Mouse (Mus musculus) hindbrain, embryonic 13.5 days (tissue): ENCODE data around the gene Bmp4. TPM values are rescaled to one million over a fixed set of nuclear protein-coding genes. Genes with fewer than 3 reads are reported as not detected.

ENCODE experiments used
- ATAC-seq: fragments of 200-750 bp; cut with Nextera tagmentation; 2 replicates; pipeline ENCODE4 v1.8.0; 2017; ENCODE audit warnings: moderate TSS enrichment; ENCODE audit not compliant: low FRiP score
- H3K27ac ChIP-seq: fragments of 300-500 bp; sonication (generic); 2 replicates; pipeline ENCODE4 v1.5.1; 2015; ENCODE audit warnings: inconsistent platforms, mild to moderate bottlenecking, moderate library complexity
- H3K27me3 ChIP-seq: fragments of 300-500 bp; sonication (generic); 2 replicates; pipeline ENCODE4 v1.6.1; 2015; ENCODE audit warnings: mild to moderate bottlenecking, inconsistent platforms
- H3K36me3 ChIP-seq: fragments of 300-500 bp; sonication (generic); 2 replicates; pipeline ENCODE4 v1.6.1; 2015; ENCODE audit warnings: mild to moderate bottlenecking, inconsistent platforms
- H3K4me1 ChIP-seq: fragments of 300-500 bp; sonication (generic); replicated peaks from 2 replicates; pipeline ENCODE4 v1.6.1; 2015; ENCODE audit warnings: inconsistent platforms
- H3K4me2 ChIP-seq: fragments of 300-500 bp; sonication (generic); 2 replicates; pipeline ENCODE4 v1.6.1; 2015; ENCODE audit warnings: inconsistent platforms, mild to moderate bottlenecking, moderate library complexity
- H3K4me3 ChIP-seq: fragments of 300-500 bp; sonication (generic); 2 replicates; pipeline ENCODE4 v1.5.1; 2015; ENCODE audit warnings: mild to moderate bottlenecking, inconsistent platforms
- H3K9ac ChIP-seq: fragments of 300-500 bp; sonication (generic); 2 replicates; pipeline ENCODE4 v1.6.1; 2015; ENCODE audit warnings: mild to moderate bottlenecking, inconsistent platforms
- H3K9me3 ChIP-seq: fragments of 300-500 bp; sonication (generic); 2 replicates; pipeline ENCODE4 v1.6.1; 2016; ENCODE audit warnings: inconsistent platforms
- WGBS: fragments of 180-500 bp; shearing (Covaris S2); methylation state at CpG from one replicate; pipeline ENCODE4 v1.1.7; 2015; 5-methylcytosine and 5-hydroxymethylcytosine counted together
- polyA plus RNA-seq: library from polyadenylated mRNA; unstranded; fragments of >200 nt; fragmentation: Nextera tagmentation; extraction: Ambion mirVana; gene quantifications from 2 replicates; pipeline ENCODE4 v1.2.1, GENCODE M21; 2015

The Bmp4 gene
- polyA plus RNA-seq, 1 experiment from 2014 or later: 3.2 TPM

DNA sequence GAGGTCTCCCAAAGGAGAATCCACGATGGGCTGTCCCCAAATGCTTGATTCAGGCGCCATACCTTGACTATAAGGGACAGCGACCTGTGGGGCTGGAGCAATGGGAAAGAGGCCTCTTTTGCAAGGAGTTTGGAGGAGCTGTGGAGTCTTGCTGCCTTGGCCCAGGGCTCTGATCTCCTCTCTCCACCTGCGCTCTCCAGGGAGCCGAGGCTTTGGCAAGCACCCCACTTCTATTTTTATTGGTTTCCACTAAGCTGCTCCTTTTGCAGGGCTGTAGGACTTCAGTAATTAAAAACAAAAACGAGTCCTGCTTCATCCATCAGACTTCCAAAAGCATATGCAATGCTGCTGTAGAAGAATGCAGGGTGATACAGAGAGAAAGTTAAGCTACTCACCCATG lies 9.0 kb downstream of the Bmp4 start:
- H3K27me3 ChIP-seq: peaks cover 81% of the 10 kb centered on the region
- H3K9ac ChIP-seq: no peak overlapping the region
- no peak overlapping the region for H3K27ac ChIP-seq
- H3K4me3 ChIP-seq: no peak overlapping the region
- no peak for ATAC-seq
- H3K9me3 ChIP-seq: no peaks in the 10 kb centered on the region
- WGBS: 45% methylated on average over 6 of the region's 6 CpGs
- no peak overlapping the region for H3K4me2 ChIP-seq
- H3K4me1 ChIP-seq: peaks cover 22% of the 10 kb centered on the region
- H3K36me3 ChIP-seq: no peaks in the 10 kb centered on the region

DNA sequence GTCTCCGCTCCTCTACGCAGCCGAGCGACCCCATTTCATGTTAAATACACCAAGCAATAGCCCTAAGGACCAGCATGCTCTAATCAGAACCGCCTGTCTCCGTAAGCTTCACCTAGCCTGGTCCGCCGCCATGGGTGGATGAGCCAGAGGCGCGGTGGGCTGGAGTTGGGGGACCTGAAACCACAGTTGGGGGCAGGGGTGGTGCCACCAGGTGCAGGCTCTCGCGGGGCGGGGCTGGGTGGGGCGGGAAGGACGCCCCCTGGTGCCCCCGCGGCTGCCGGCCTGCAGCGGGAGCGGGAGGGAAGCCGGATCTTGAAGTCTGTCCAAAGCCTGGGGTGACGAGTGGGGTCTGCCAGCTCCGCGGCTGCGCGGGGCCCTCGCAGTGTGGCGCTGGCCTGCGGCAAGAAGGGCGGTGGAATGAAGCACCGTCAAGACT lies 10.2 kb downstream of the Bmp4 start:
- H3K9ac ChIP-seq: peak overlapping the region; percentile 58; the same call in 1 of the 2 replicates
- H3K9me3 ChIP-seq: no peaks in the 10 kb centered on the region
- H3K4me3 ChIP-seq: peak overlapping the region; percentile 30
- ATAC-seq: peak; percentile 67; the same call in 1 of the 2 replicates
- WGBS: 8% methylated on average over 26 of the region's 31 CpGs
- H3K4me2 ChIP-seq: peak overlapping the region; percentile 59
- peaks cover 70% of the 10 kb centered on the region for H3K27me3 ChIP-seq
- H3K27ac ChIP-seq: no peak overlapping the region
- no peaks in the 10 kb centered on the region for H3K36me3 ChIP-seq
- H3K4me1 ChIP-seq: peaks cover 11% of the 10 kb centered on the region

DNA sequence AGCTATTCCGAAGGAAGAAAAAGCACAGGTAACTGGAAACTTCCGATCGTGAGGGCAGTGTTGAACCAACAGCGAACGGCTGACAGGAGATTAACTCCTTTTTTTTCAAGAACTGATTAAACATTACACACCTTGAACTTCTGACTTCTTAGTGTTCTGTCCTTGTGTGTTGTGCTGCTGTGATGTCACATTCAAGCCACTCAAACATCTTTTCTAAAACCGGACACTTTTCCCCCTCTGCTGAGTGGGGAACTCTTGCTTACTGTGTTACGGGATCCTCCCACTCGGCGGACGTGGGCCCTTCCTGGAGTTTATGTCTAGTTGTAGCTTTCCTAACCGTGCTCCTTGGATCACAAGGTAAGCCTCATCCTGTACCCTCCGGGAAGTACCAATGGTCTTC lies 11.2 kb downstream of the Bmp4 start, which contains the start of gene Gm15217:
Gene Gm15217 (plus strand): TSS at position 130 of the 400 bp plus-strand sequence.
- Histone ChIP-seq H3K4me2 (peak within 1 kb of the TSS; percentile 59), H3K4me1 (peaks cover 9% of the 10 kb centered on the region), H3K27ac (no peak within 1 kb of the TSS), H3K27me3 (peaks cover 60% of the 10 kb centered on the region), H3K4me3 (peak within 1 kb of the TSS; percentile 30), H3K9me3 (no peaks in the 10 kb centered on the region), H3K9ac (peak within 1 kb of the TSS; percentile 58; the same call in 1 of the 2 replicates), H3K36me3 (no peaks in the 10 kb centered on the region)
- ATAC-seq: no peak
- WGBS: 88% methylated on average over 12 of the region's 12 CpGs

DNA sequence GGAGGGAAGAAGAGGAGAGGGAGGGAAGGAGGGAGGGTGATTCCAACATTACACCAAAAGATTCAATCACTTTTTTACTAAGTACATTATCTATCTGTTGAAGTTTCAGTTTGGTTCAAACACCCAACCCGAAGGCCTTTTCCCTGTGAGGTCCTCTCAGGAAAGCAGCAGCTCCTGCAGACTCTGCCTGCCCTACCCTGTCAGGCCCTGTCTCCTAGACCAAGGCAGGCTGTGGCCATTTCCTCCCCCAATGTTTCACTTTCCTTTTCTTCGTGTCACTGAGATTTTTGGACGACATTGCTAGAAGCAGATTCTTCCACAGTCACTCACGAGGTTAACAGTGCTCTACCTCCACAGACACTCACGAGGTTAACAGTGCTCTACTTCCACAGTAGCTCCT lies 14.7 kb downstream of the Bmp4 start:
- Histone ChIP-seq H3K36me3 (no peaks in the 10 kb centered on the region), H3K4me3 (no peak overlapping the region), H3K4me1 (peaks cover 9% of the 10 kb centered on the region), H3K9ac (no peak overlapping the region), H3K27ac (no peak overlapping the region), H3K9me3 (no peaks in the 10 kb centered on the region), H3K27me3 (peaks cover 28% of the 10 kb centered on the region), H3K4me2 (no peak overlapping the region)
- no peak for ATAC-seq
- WGBS: 88% methylated on average over 5 of the region's 5 CpGs

DNA sequence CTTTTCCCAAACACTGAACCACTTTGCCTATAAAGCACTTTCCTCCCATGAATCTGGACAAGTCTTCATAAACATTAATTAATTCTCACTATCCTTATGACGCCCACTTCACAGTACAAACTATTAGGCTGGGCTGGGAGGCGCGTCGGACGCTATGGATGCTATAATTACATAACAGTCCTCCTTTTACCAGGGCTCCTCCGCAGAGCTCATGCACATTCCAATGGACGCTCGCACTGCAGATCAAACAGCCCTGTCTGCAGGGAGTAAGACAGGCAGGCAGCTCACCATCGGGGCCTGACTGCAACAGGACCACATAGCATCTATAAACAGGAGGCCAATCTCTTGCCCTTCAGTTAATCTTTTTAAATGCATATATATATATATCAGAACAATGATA lies 18.0 kb downstream of the Bmp4 start:
- Histone ChIP-seq H3K4me3 (no peak overlapping the region), H3K36me3 (no peaks in the 10 kb centered on the region), H3K9ac (no peak overlapping the region), H3K4me1 (no peaks in the 10 kb centered on the region), H3K4me2 (no peak overlapping the region), H3K27me3 (no peaks in the 10 kb centered on the region), H3K9me3 (no peaks in the 10 kb centered on the region), H3K27ac (no peak overlapping the region)
- ATAC-seq: no peak
- 50% methylated on average over 9 of the region's 9 CpGs for WGBS

DNA sequence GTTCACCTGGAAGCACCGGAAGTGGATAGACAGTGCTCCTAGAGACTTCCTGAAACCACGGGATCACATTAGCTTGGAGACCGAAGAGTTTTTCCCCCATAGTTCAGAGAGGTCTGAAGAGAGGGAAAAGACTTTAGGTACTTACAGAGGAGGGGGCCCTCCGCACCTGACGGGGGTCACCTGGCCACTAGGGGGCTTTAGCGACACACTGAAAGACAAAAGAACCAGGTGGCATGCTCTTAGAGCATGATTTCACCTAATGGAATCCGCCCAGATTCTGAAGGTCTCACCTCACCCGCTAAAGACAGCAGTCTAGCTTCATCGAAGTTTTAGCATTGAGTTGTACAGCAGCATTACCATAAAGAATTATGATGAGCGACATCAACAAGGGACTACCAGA lies 27.3 kb downstream of the Bmp4 start:
- no peak overlapping the region for H3K9ac ChIP-seq
- H3K36me3 ChIP-seq: no peaks in the 10 kb centered on the region
- no peak for ATAC-seq
- no peak overlapping the region for H3K4me2 ChIP-seq
- H3K4me1 ChIP-seq: no peaks in the 10 kb centered on the region
- H3K27ac ChIP-seq: no peak overlapping the region
- WGBS: 40% methylated on average over 10 of the region's 10 CpGs
- no peaks in the 10 kb centered on the region for H3K27me3 ChIP-seq
- H3K4me3 ChIP-seq: no peak overlapping the region
- no peaks in the 10 kb centered on the region for H3K9me3 ChIP-seq

DNA sequence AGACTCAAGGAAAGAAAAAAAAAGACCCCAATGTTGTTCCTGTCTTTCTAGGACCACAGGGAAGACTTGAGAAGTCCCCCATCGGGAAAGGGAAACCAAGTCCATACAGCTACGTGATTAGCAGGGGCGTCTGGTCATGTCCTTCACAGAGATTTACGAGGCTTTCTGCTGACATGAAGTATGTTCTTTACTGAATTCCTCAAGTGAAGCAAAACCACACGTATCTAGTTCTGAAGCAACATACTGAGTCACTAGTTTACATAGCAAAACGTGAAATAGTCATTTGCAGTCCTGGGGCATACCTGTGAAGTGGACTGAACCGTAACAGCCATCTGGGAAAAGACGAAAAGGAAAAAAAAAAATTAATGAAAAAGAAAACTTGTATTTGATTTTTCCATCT lies 32.8 kb downstream of the Bmp4 start:
- 79% methylated on average over 8 of the region's 8 CpGs for WGBS
- H3K9ac ChIP-seq: no peak overlapping the region
- H3K4me2 ChIP-seq: no peak overlapping the region
- H3K4me3 ChIP-seq: no peak overlapping the region
- H3K4me1 ChIP-seq: no peaks in the 10 kb centered on the region
- no peak overlapping the region for H3K27ac ChIP-seq
- H3K9me3 ChIP-seq: no peaks in the 10 kb centered on the region
- no peaks in the 10 kb centered on the region for H3K27me3 ChIP-seq
- no peak for ATAC-seq
- no peaks in the 10 kb centered on the region for H3K36me3 ChIP-seq

DNA sequence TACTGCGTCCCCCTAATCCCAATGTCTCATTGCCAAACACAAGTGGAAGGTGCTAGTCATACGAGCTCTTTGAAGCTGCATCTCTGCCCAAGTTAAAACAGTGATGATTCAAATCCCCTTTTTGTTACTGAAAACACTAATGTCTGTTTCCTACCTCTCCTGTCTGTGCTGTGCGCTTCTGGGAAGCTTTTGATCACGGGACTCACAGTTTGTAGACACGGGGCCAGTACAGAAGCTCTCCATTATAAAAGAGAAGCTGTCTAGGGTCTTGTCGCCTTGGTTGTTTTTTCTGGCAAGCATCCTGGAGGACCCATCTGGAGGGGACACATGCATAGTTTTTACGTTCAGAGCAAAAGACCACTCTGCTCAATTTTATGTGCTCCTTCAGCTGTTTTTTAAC lies 33.2 kb downstream of the Bmp4 start:
- Histone ChIP-seq H3K4me1 (no peaks in the 10 kb centered on the region), H3K9ac (no peak overlapping the region), H3K36me3 (no peaks in the 10 kb centered on the region), H3K4me3 (no peak overlapping the region), H3K4me2 (no peak overlapping the region), H3K9me3 (no peaks in the 10 kb centered on the region), H3K27ac (no peak overlapping the region), H3K27me3 (no peaks in the 10 kb centered on the region)
- ATAC-seq: no peak
- 86% methylated on average over 7 of the region's 7 CpGs for WGBS

DNA sequence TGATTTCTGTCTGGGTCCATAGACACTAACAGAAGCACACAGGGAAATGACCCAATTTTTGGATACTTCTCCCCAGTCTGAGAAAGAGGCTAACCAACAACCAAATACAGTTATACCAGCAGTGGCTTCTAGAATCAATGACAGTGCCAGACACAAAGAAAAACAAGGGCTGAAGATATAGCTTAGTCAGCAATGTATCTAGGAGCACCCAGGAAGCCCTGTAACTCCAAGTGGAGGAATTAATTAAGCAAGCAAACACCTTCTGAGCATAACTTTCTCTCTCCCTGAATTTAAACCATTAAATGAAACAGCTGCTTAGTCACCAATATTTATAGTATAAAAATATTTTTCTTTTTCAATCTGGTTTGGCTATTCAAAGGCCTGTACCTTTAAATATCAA lies 45.7 kb downstream of the Bmp4 start:
- H3K36me3 ChIP-seq: no peaks in the 10 kb centered on the region
- ATAC-seq: no peak
- H3K9me3 ChIP-seq: no peaks in the 10 kb centered on the region
- H3K27me3 ChIP-seq: no peaks in the 10 kb centered on the region
- H3K4me3 ChIP-seq: no peak overlapping the region
- no peak overlapping the region for H3K4me2 ChIP-seq
- H3K27ac ChIP-seq: no peak overlapping the region
- no peaks in the 10 kb centered on the region for H3K4me1 ChIP-seq
- H3K9ac ChIP-seq: no peak overlapping the region

DNA sequence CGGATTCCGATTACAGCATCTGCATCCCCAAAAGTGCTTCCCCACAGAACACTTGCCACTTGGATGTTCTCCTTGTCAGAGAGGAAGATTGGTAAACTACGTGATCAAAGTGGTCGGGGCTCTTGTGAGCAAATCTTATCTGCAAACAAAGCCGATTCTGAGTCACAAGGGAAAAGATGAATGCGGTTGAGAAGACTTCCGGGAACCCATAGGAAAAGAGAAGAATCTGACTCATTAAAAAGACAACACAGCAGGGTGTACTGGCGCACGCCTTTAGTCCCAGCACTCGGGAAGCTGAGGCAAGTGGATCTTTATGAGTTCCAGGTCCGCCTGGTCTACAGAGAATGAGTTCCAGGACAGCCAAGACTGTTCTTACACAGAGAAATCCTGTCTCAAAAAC lies 51.7 kb downstream of the Bmp4 start:
- H3K4me3 ChIP-seq: no peak overlapping the region
- ATAC-seq: no peak
- whole genome bisulfite sequencing: 86% methylated on average over 11 of the region's 11 CpGs

More for the DNA sequence above, 51.7 kb downstream of the Bmp4 start:
- H3K4me2 ChIP-seq: no peak overlapping the region
- no peaks in the 10 kb centered on the region for H3K4me1 ChIP-seq
- no peaks in the 10 kb centered on the region for H3K9me3 ChIP-seq
- H3K36me3 ChIP-seq: no peaks in the 10 kb centered on the region
- H3K27ac ChIP-seq: no peak overlapping the region
- H3K9ac ChIP-seq: no peak overlapping the region
- H3K27me3 ChIP-seq: no peaks in the 10 kb centered on the region

Other genes starting within 250 kb of the Bmp4 start
- not detected in 2 replicates for gene Gm15217, start 11.3 kb downstream of the Bmp4 start, polyA plus RNA-seq